Mouse (Mus musculus): ENCODE data around the gene Gm20388.

GRCm38 (mm10) chr8:120462119-120462551 is 551.5 kb downstream of the Gm20388 start:
- TF ChIP-seq POLR2A (IDR thresholded peaks at IDR 0.05; ENCODE audit: insufficient read depth, low read depth, low read length) (no peak), CTCF (IDR thresholded peaks at IDR 0.05; ENCODE audit: insufficient read depth, low read depth, low read length) (no peak)

All from olfactory bulb, adult 2 months (tissue).